Mouse (Mus musculus) midbrain, embryonic 10.5 days (tissue): ENCODE data around the gene Dcakd. TPM values are rescaled to one million over a fixed set of nuclear protein-coding genes. Genes with fewer than 3 reads are reported as not detected.

Source experiments
- DNase-seq: peaks from one replicate; pipeline ENCODE4 v3.0.0-alpha.2; 2017; ENCODE audit warnings: low spot score
- H3K27ac ChIP-seq: fragments of 300-500 bp; sonication (generic); replicated peaks from 2 replicates; pipeline ENCODE4 v1.5.1; 2016; ENCODE audit warnings: mild to moderate bottlenecking
- H3K27me3 ChIP-seq: fragments of 300-500 bp; sonication (generic); 2 replicates; pipeline ENCODE4 v1.6.1; 2016; ENCODE audit warnings: low read depth, mild to moderate bottlenecking; ENCODE audit not compliant: poor library complexity, severe bottlenecking
- H3K36me3 ChIP-seq: fragments of 300-500 bp; sonication (generic); 2 replicates; pipeline ENCODE4 v1.6.1; 2016; ENCODE audit warnings: mild to moderate bottlenecking, moderate library complexity
- H3K4me1 ChIP-seq: fragments of 300-500 bp; sonication (generic); 2 replicates; pipeline ENCODE4 v1.6.1; 2016
- H3K4me3 ChIP-seq: fragments of 300-500 bp; sonication (generic); 2 replicates; pipeline ENCODE4 v1.5.1; 2016; ENCODE audit warnings: mild to moderate bottlenecking, moderate library complexity
- H3K9me3 ChIP-seq: fragments of 300-500 bp; sonication (generic); replicated peaks from 2 replicates; pipeline ENCODE4 v1.6.1; 2016; ENCODE audit warnings: mild to moderate bottlenecking
- WGBS: fragments of 180-500 bp; shearing (Covaris S2); methylation state at CpG from one replicate; pipeline ENCODE4 v1.1.7; 2016; 5-methylcytosine and 5-hydroxymethylcytosine counted together
- polyA plus RNA-seq: library from polyadenylated mRNA; unstranded; fragments of >200 nt; fragmentation: Nextera tagmentation; extraction: Ambion mirVana; gene quantifications from 2 replicates; pipeline ENCODE4 v1.2.1, GENCODE M21; 2016

Gene Dcakd
- polyA plus RNA-seq, 1 experiment from 2014 or later, result 265 TPM

- H3K27me3 ChIP-seq, result no peaks in the 10 kb centered on the region
- H3K36me3 ChIP-seq, result peaks cover 91% of the 10 kb centered on the region
- no peaks in the 10 kb centered on the region for H3K9me3 ChIP-seq
- no peak overlapping the region for H3K4me3 ChIP-seq
- 93% methylated on average over 13 of the region's 13 CpGs for WGBS
- peaks cover 27% of the 10 kb centered on the region for H3K4me1 ChIP-seq
- DNase-seq, result no peak
- H3K27ac ChIP-seq, result no peak overlapping the region
Measured at GRCm38 (mm10) chr11:103010454-103011205, 17.5 kb downstream of the Dcakd start.

- WGBS, result 95% methylated on average over 8 of the region's 8 CpGs
- H3K4me1 ChIP-seq, result peaks cover 15% of the 10 kb centered on the region
Measured at GRCm38 (mm10) chr11:103009208-103009607, 18.9 kb downstream of the Dcakd start.

GRCm38 (mm10) chr11:103008558-103008957, 19.6 kb downstream of the Dcakd start:
- Histone ChIP-seq H3K36me3 (peaks cover 95% of the 10 kb centered on the region), H3K27me3 (no peaks in the 10 kb centered on the region), H3K4me3 (no peak overlapping the region), H3K4me1 (peaks cover 15% of the 10 kb centered on the region), H3K9me3 (no peaks in the 10 kb centered on the region), H3K27ac (no peak overlapping the region)
- WGBS, result 92% methylated on average over 7 of the region's 7 CpGs
- DNase-seq, result no peak

More at GRCm38 (mm10) chr11:103009208-103009607, 18.9 kb downstream of the Dcakd start:
- H3K27ac ChIP-seq, result no peak overlapping the region
- H3K4me3 ChIP-seq, result no peak overlapping the region
- H3K27me3 ChIP-seq, result no peaks in the 10 kb centered on the region
- peaks cover 93% of the 10 kb centered on the region for H3K36me3 ChIP-seq
- no peaks in the 10 kb centered on the region for H3K9me3 ChIP-seq
- DNase-seq, result peak; percentile 55

- H3K4me3 ChIP-seq, result no peak overlapping the region
- H3K27ac ChIP-seq, result no peak overlapping the region
- no peaks in the 10 kb centered on the region for H3K27me3 ChIP-seq
- no peak for DNase-seq
- H3K9me3 ChIP-seq, result no peaks in the 10 kb centered on the region
- peaks cover 89% of the 10 kb centered on the region for H3K36me3 ChIP-seq
- peaks cover 15% of the 10 kb centered on the region for H3K4me1 ChIP-seq
- 90% methylated on average over 6 of the region's 6 CpGs for WGBS
Measured at GRCm38 (mm10) chr11:103007001-103007340, 21.2 kb downstream of the Dcakd start.

GRCm38 (mm10) chr11:103006286-103007000, 21.7 kb downstream of the Dcakd start:
- DNase-seq, result no peak
- H3K36me3 ChIP-seq, result peaks cover 83% of the 10 kb centered on the region
- H3K4me3 ChIP-seq, result no peak overlapping the region
- 91% methylated on average over 7 of the region's 7 CpGs for WGBS
- no peak overlapping the region for H3K27ac ChIP-seq
- no peaks in the 10 kb centered on the region for H3K9me3 ChIP-seq
- H3K4me1 ChIP-seq, result peaks cover 15% of the 10 kb centered on the region
- no peaks in the 10 kb centered on the region for H3K27me3 ChIP-seq

- no peaks in the 10 kb centered on the region for H3K27me3 ChIP-seq
- H3K36me3 ChIP-seq, result peaks cover 75% of the 10 kb centered on the region
- no peaks in the 10 kb centered on the region for H3K9me3 ChIP-seq
- WGBS, result 88% methylated on average over 11 of the region's 11 CpGs
- no peak overlapping the region for H3K27ac ChIP-seq
- no peak overlapping the region for H3K4me3 ChIP-seq
- DNase-seq, result no peak
- peaks cover 15% of the 10 kb centered on the region for H3K4me1 ChIP-seq
Measured at GRCm38 (mm10) chr11:103005254-103005981, 22.7 kb downstream of the Dcakd start.

- WGBS, result 88% methylated on average over 1 of the region's 1 CpGs
- Histone ChIP-seq H3K36me3 (peaks cover 75% of the 10 kb centered on the region), H3K9me3 (no peaks in the 10 kb centered on the region), H3K27me3 (no peaks in the 10 kb centered on the region), H3K4me3 (no peak overlapping the region), H3K4me1 (peaks cover 17% of the 10 kb centered on the region), H3K27ac (no peak overlapping the region)
- DNase-seq, result no peak
Measured at GRCm38 (mm10) chr11:103004852-103005251, 23.3 kb downstream of the Dcakd start.

- Histone ChIP-seq H3K27me3 (no peaks in the 10 kb centered on the region), H3K4me3 (no peak overlapping the region), H3K27ac (no peak overlapping the region), H3K36me3 (peaks cover 78% of the 10 kb centered on the region), H3K9me3 (no peaks in the 10 kb centered on the region), H3K4me1 (peaks cover 28% of the 10 kb centered on the region)
- 74% methylated on average over 5 of the region's 5 CpGs for WGBS
- no peak for DNase-seq
Measured at GRCm38 (mm10) chr11:103003210-103003609, 24.9 kb downstream of the Dcakd start.

GRCm38 (mm10) chr11:103001063-103001462, 27.1 kb downstream of the Dcakd start:
- peaks cover 22% of the 10 kb centered on the region for H3K4me1 ChIP-seq
- 83% methylated on average over 5 of the region's 5 CpGs for WGBS
- no peak overlapping the region for H3K27ac ChIP-seq
- no peaks in the 10 kb centered on the region for H3K9me3 ChIP-seq
- H3K4me3 ChIP-seq, result no peak overlapping the region
- H3K27me3 ChIP-seq, result no peaks in the 10 kb centered on the region
- H3K36me3 ChIP-seq, result peaks cover 78% of the 10 kb centered on the region
- DNase-seq, result no peak

- Histone ChIP-seq H3K9me3 (no peaks in the 10 kb centered on the region), H3K4me1 (peaks cover 22% of the 10 kb centered on the region), H3K27ac (no peak overlapping the region), H3K4me3 (no peak overlapping the region), H3K27me3 (no peaks in the 10 kb centered on the region), H3K36me3 (peaks cover 78% of the 10 kb centered on the region)
- 91% methylated on average over 16 of the region's 16 CpGs for WGBS
- no peak for DNase-seq
Measured at GRCm38 (mm10) chr11:103000111-103000510, 28.0 kb downstream of the Dcakd start.

GRCm38 (mm10) chr11:102999317-102999970, 28.7 kb downstream of the Dcakd start:
- Histone ChIP-seq H3K27ac (0 out of 2 replicates have a peak overlapping the region, but pooled peaks have one; percentile 13), H3K4me1 (peaks cover 23% of the 10 kb centered on the region), H3K4me3 (no peak overlapping the region), H3K36me3 (peaks cover 78% of the 10 kb centered on the region), H3K27me3 (no peaks in the 10 kb centered on the region), H3K9me3 (no peaks in the 10 kb centered on the region)
- no peak for DNase-seq
- whole genome bisulfite sequencing, result 89% methylated on average over 14 of the region's 14 CpGs

- Histone ChIP-seq H3K4me1 (peaks cover 30% of the 10 kb centered on the region), H3K27ac (peak overlapping the region; percentile 13; the same call in 1 of the 2 replicates), H3K4me3 (no peak overlapping the region), H3K9me3 (no peaks in the 10 kb centered on the region), H3K27me3 (no peaks in the 10 kb centered on the region), H3K36me3 (peaks cover 80% of the 10 kb centered on the region)
- DNase-seq, result no peak
- 82% methylated on average over 14 of the region's 14 CpGs for WGBS
Measured at GRCm38 (mm10) chr11:102998577-102999316, 29.4 kb downstream of the Dcakd start.
